Mouse (Mus musculus): ENCODE data around the gene Gm10306. TPM values are rescaled to one million over a fixed set of nuclear protein-coding genes. Genes with fewer than 3 reads are reported as not detected.

The Gm10306 gene
- polyA plus RNA-seq, 1 experiment from 2014 or later: not detected

DNA sequence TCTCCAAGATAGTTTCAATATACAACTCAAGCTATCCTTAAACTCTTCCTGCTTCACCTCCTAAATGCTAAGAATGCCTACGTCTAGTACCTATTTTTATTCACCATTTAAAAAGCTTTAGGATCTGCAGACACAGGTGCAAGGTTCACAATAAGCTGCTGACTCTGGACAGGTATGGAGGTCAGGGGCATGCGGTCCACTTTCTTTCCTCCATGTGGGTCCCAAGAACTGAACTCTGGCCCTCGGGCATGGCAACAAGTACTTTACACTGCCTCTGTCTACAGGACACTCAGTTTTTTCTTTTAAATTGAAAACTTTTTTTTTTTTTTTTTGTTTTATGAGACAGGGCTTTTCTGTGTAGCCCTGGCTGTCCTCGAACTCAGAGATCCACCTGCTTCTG is 16.3 kb downstream of the Gm10306 start:
- Histone ChIP-seq H3K27me3 (ENCODE audit: control insufficient read depth, insufficient read depth, low read length) (no peaks in the 10 kb centered on the region), H3K4me1 (ENCODE audit: control insufficient read depth in 2 of 2, insufficient read depth in 2 of 2, low read length in 2 of 2) (no peaks in the 10 kb centered on the region), H3K9me3 (ENCODE audit: control insufficient read depth, low read length) (no peaks in the 10 kb centered on the region), H3K9ac (ENCODE audit: low read length) (no peak overlapping the region), H3K4me2 (ENCODE audit: low read length) (no peak overlapping the region), H3K27ac (replicated peaks in 1 of 2; ENCODE audit: control insufficient read depth in 1 of 2, insufficient read depth in 1 of 2, low read depth in 2 of 2, low read length in 2 of 2) (no peak overlapping the region), H3K36me3 (ENCODE audit: control insufficient read depth, insufficient read depth, low read length) (peaks cover 77% of the 10 kb centered on the region), H3K4me3 (ENCODE audit: control insufficient read depth in 1 of 2, insufficient read depth in 1 of 2, low read depth in 1 of 2, low read length in 2 of 2) (no peak overlapping the region)
- 94% methylated on average over 4 of the region's 4 CpGs for WGBS
- no peak for ATAC-seq (ENCODE audit: insufficient number of reproducible peaks, insufficient read depth, low FRiP score, low read depth)

DNA sequence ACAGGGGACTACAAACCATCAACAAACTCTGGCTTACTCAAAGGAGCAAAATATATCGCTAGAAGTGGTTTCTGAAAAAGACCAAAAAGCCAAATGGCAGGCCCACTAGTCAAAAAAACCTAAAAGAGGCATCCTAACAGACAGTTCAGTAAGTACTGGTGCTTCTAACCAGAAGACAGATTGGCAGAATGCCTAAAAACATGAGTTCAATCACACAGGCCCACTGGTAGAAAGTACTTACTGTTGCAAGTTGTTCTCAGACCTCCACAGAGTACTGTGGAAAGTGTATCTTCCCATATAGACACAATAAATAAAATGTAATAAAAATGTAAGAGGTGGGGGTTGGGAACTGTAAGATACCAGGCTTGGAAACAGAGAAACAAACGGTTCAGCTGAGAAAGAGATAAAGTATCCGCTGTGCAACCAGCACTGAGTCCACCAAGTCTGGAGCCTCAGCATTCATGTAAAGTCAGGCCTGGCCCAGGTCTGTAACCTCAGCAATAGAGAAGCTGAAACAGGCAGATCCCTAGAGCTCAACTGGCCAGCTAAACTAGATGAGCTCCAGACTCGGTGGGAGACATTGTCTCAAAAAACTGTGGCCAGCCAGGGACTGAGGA is 35.5 kb downstream of the Gm10306 start:
- Histone ChIP-seq H3K27ac (replicated peaks in 1 of 2; ENCODE audit: control insufficient read depth in 1 of 2, insufficient read depth in 1 of 2, low read depth in 2 of 2, low read length in 2 of 2) (no peak overlapping the region), H3K4me3 (ENCODE audit: control insufficient read depth in 1 of 2, insufficient read depth in 1 of 2, low read depth in 1 of 2, low read length in 2 of 2) (no peak overlapping the region), H3K27me3 (ENCODE audit: control insufficient read depth, insufficient read depth, low read length) (no peaks in the 10 kb centered on the region), H3K9ac (ENCODE audit: low read length) (no peak overlapping the region), H3K4me2 (ENCODE audit: low read length) (no peak overlapping the region), H3K4me1 (ENCODE audit: control insufficient read depth in 2 of 2, insufficient read depth in 2 of 2, low read length in 2 of 2) (peaks cover 0 to 9% of the 10 kb centered on the region in 2 experiments; a peak in 1 of 4 replicates), H3K9me3 (ENCODE audit: control insufficient read depth, low read length) (no peaks in the 10 kb centered on the region), H3K36me3 (ENCODE audit: control insufficient read depth, insufficient read depth, low read length) (no peaks in the 10 kb centered on the region; the same call in 1 of the 2 replicates)
- WGBS: 61% methylated on average over 4 of the region's 4 CpGs
- no peak for ATAC-seq (ENCODE audit: insufficient number of reproducible peaks, insufficient read depth, low FRiP score, low read depth)

DNA sequence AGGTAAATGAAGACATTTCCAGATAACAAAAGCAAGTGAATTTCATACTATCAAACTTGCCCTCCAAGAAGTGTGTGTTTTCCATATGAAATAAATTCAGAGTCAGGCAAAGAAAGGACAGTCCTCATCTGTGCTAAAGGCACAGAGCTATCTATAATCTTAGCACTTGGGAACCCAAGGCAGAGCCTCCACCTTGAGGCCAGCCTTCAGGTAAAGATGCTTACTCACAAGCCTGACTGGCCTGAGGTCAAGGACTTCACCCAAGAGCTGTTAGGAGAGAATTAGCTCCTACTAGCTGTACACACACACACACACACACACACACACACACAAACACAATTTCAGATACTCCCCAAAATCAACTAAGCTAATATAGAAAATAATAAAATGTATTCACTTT is 36.4 kb downstream of the Gm10306 start:
- Histone ChIP-seq H3K27ac (replicated peaks in 1 of 2; ENCODE audit: control insufficient read depth in 1 of 2, insufficient read depth in 1 of 2, low read depth in 2 of 2, low read length in 2 of 2) (no peak overlapping the region), H3K9ac (ENCODE audit: low read length) (no peak overlapping the region), H3K36me3 (ENCODE audit: control insufficient read depth, insufficient read depth, low read length) (no peaks in the 10 kb centered on the region), H3K4me3 (ENCODE audit: control insufficient read depth in 1 of 2, insufficient read depth in 1 of 2, low read depth in 1 of 2, low read length in 2 of 2) (no peak overlapping the region), H3K9me3 (ENCODE audit: control insufficient read depth, low read length) (no peaks in the 10 kb centered on the region), H3K4me1 (ENCODE audit: control insufficient read depth in 2 of 2, insufficient read depth in 2 of 2, low read length in 2 of 2) (peaks cover 0 to 9% of the 10 kb centered on the region in 2 experiments; a peak in 1 of 4 replicates), H3K4me2 (ENCODE audit: low read length) (no peak overlapping the region), H3K27me3 (ENCODE audit: control insufficient read depth, insufficient read depth, low read length) (no peaks in the 10 kb centered on the region)
- ATAC-seq (ENCODE audit: insufficient number of reproducible peaks, insufficient read depth, low FRiP score, low read depth): no peak

DNA sequence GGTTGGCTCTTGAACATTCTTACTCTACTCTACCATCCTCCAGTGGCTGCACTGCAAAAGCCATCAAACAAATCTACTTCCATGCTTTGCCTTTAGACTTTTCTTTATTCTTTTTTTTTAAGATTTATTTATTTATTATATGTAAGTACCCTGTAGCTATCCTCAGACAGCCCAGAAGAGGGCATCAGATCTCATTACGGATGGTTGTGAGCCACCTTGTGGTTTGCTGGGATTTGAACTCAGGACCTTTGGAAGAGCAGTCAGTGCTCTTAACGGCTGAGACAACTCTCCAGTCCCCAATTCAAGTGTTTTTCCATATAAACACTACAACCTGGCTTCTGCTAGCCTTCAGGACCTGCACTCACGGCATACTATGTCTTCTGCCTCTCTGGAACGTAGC is 45.0 kb downstream of the Gm10306 start:
- Histone ChIP-seq H3K4me2 (ENCODE audit: low read length) (peak overlapping the region; percentile 76; the same call in 1 of the 2 replicates), H3K4me3 (ENCODE audit: control insufficient read depth in 1 of 2, insufficient read depth in 1 of 2, low read depth in 1 of 2, low read length in 2 of 2) (peak overlapping the region in 1 of 2 experiments; percentile 83; a peak in 1 of 4 replicates), H3K9ac (ENCODE audit: low read length) (no peak overlapping the region), H3K27ac (replicated peaks in 1 of 2; ENCODE audit: control insufficient read depth in 1 of 2, insufficient read depth in 1 of 2, low read depth in 2 of 2, low read length in 2 of 2) (no peak overlapping the region), H3K27me3 (ENCODE audit: control insufficient read depth, insufficient read depth, low read length) (no peaks in the 10 kb centered on the region), H3K36me3 (ENCODE audit: control insufficient read depth, insufficient read depth, low read length) (no peaks in the 10 kb centered on the region), H3K9me3 (ENCODE audit: control insufficient read depth, low read length) (no peaks in the 10 kb centered on the region), H3K4me1 (ENCODE audit: control insufficient read depth in 2 of 2, insufficient read depth in 2 of 2, low read length in 2 of 2) (peaks cover 0 to 18% of the 10 kb centered on the region in 2 experiments; a peak in 2 of 4 replicates)
- WGBS: 79% methylated on average over 4 of the region's 4 CpGs
- no peak for ATAC-seq (ENCODE audit: insufficient number of reproducible peaks, insufficient read depth, low FRiP score, low read depth)

DNA sequence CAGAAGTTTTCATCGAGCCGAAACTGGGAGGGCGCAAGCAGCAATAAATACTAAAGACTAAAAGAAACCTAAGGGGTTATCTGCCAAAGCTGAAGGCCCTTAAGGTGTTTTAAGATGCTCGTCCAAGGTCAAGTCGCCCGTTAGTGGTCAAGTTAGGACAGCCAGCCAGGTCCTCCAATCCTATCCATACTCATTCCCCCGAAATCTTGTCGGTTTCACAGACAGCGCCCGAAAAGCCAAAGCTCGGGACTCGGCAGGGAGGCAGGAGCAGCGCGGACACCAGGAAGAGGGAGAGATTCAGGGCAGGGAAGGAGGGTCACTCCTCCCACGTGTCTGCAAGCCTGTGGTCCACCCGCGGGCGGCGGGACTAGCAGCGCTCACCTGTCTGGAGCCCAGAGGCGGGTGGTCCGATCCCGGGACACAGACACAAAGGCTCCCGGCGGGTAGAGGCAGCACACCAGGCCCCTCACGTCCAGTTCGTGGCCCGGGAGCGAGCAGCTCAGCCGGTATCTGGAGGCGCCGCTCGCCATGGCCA is 46.2 kb downstream of the Gm10306 start:
- H3K27ac ChIP-seq (replicated peaks in 1 of 2; ENCODE audit: control insufficient read depth in 1 of 2, insufficient read depth in 1 of 2, low read depth in 2 of 2, low read length in 2 of 2): peak overlapping the region; percentile 67 to 90
- under 1% methylated on average over 33 of the region's 33 CpGs for WGBS
- H3K27me3 ChIP-seq (ENCODE audit: control insufficient read depth, insufficient read depth, low read length): no peaks in the 10 kb centered on the region
- no peaks in the 10 kb centered on the region for H3K9me3 ChIP-seq (ENCODE audit: control insufficient read depth, low read length)
- ATAC-seq (ENCODE audit: insufficient number of reproducible peaks, insufficient read depth, low FRiP score, low read depth): peak; percentile 65; the same call in 1 of the 2 replicates
- H3K4me2 ChIP-seq (ENCODE audit: low read length): peak overlapping the region; percentile 76
- H3K36me3 ChIP-seq (ENCODE audit: control insufficient read depth, insufficient read depth, low read length): no peaks in the 10 kb centered on the region
- peaks cover 0 to 18% of the 10 kb centered on the region in 2 experiments; a peak in 2 of 4 replicates for H3K4me1 ChIP-seq (ENCODE audit: control insufficient read depth in 2 of 2, insufficient read depth in 2 of 2, low read length in 2 of 2)
- H3K4me3 ChIP-seq (ENCODE audit: control insufficient read depth in 1 of 2, insufficient read depth in 1 of 2, low read depth in 1 of 2, low read length in 2 of 2): peak overlapping the region; percentile 68 to 83
- H3K9ac ChIP-seq (ENCODE audit: low read length): peak overlapping the region; percentile 93

DNA sequence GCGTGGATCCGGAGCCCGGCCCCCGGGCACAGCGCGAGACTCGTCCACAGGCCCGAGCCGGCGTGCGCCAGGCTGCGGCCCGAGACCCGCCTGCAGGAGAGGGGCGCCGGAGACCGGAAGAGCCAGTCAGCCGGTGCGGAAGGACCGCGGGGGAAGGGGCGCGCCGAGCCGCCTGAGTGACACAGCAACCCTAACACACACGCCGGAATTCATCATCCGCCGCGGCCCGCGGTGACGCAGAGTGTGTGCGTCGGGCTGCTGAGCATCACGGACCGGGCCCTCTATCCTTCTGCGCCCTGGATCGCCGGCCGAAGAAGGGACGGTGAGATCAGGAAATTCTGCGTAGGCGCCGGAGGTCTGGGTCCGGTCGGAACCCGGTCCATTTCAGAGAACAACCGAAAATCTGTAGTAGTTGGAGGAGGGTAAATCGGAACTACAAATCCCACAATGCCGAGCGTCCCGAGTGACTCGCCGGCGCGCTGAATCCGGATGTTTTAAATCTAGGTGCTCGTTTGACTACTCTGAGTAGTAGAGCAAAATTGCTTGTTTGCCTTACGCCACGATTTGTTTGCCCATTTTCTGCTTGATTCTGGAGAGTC is 46.8 kb downstream of the Gm10306 start, which contains the start of gene Plaa:
Gene Plaa (minus strand): TSS at position 214 of the 599 bp plus-strand sequence.
- Histone ChIP-seq H3K9ac (ENCODE audit: low read length) (peak within 1 kb of the TSS; percentile 93), H3K27ac (replicated peaks in 1 of 2; ENCODE audit: control insufficient read depth in 1 of 2, insufficient read depth in 1 of 2, low read depth in 2 of 2, low read length in 2 of 2) (peak within 1 kb of the TSS; percentile 83 to 90), H3K4me1 (ENCODE audit: control insufficient read depth in 2 of 2, insufficient read depth in 2 of 2, low read length in 2 of 2) (peaks cover 0 to 18% of the 10 kb centered on the region in 2 experiments; a peak in 2 of 4 replicates), H3K27me3 (ENCODE audit: control insufficient read depth, insufficient read depth, low read length) (no peaks in the 10 kb centered on the region), H3K9me3 (ENCODE audit: control insufficient read depth, low read length) (no peaks in the 10 kb centered on the region), H3K4me2 (ENCODE audit: low read length) (peak within 1 kb of the TSS; percentile 88), H3K4me3 (ENCODE audit: control insufficient read depth in 1 of 2, insufficient read depth in 1 of 2, low read depth in 1 of 2, low read length in 2 of 2) (peak within 1 kb of the TSS; percentile 68 to 83), H3K36me3 (ENCODE audit: control insufficient read depth, insufficient read depth, low read length) (no peaks in the 10 kb centered on the region)
- WGBS: under 1% methylated on average over 58 of the region's 61 CpGs
- ATAC-seq (ENCODE audit: insufficient number of reproducible peaks, insufficient read depth, low FRiP score, low read depth): peak; percentile 99

DNA sequence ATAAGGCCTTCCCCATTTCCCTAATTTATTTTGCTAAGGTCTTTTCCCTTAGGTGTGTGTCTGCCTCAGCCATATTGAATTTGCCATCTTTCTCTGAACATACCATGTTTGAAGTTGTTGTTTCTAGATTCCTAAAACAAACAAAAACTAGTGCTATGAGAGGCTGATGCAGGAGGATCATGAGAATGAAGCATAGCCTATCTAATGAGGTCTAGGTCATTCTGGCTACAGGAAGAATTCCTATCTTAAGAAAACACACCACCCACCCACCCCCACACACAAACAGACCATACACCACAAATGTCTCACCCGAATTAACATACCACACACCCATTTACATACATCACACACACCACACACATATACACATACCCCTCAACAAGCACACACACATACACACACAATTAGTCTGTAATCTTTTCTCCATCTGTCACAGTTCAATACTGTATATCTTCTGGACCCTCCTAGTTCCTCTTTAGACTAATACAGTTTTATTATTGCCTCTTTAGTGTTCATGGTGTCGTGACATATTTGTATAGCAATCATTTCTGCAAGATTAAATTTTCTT is 48.2 kb downstream of the Gm10306 start:
- Histone ChIP-seq H3K36me3 (ENCODE audit: control insufficient read depth, insufficient read depth, low read length) (no peaks in the 10 kb centered on the region), H3K27ac (replicated peaks in 1 of 2; ENCODE audit: control insufficient read depth in 1 of 2, insufficient read depth in 1 of 2, low read depth in 2 of 2, low read length in 2 of 2) (no peak overlapping the region), H3K4me1 (ENCODE audit: control insufficient read depth in 2 of 2, insufficient read depth in 2 of 2, low read length in 2 of 2) (peaks cover 0 to 18% of the 10 kb centered on the region in 2 experiments; a peak in 2 of 4 replicates), H3K27me3 (ENCODE audit: control insufficient read depth, insufficient read depth, low read length) (no peaks in the 10 kb centered on the region), H3K9me3 (ENCODE audit: control insufficient read depth, low read length) (no peaks in the 10 kb centered on the region), H3K4me2 (ENCODE audit: low read length) (no peak overlapping the region), H3K9ac (ENCODE audit: low read length) (no peak overlapping the region), H3K4me3 (ENCODE audit: control insufficient read depth in 1 of 2, insufficient read depth in 1 of 2, low read depth in 1 of 2, low read length in 2 of 2) (no peak overlapping the region)
- ATAC-seq (ENCODE audit: insufficient number of reproducible peaks, insufficient read depth, low FRiP score, low read depth): no peak
- 73% methylated on average over 2 of the region's 2 CpGs for whole genome bisulfite sequencing

All from heart, embryonic 14.5 days (tissue).